Mouse (Mus musculus): ENCODE data around the gene Zfp804b. TPM values are rescaled to one million over a fixed set of nuclear protein-coding genes. Genes with fewer than 3 reads are reported as not detected.

Gene Zfp804b
- polyA plus RNA-seq, 1 experiment from 2014 or later, result not detected

DNA sequence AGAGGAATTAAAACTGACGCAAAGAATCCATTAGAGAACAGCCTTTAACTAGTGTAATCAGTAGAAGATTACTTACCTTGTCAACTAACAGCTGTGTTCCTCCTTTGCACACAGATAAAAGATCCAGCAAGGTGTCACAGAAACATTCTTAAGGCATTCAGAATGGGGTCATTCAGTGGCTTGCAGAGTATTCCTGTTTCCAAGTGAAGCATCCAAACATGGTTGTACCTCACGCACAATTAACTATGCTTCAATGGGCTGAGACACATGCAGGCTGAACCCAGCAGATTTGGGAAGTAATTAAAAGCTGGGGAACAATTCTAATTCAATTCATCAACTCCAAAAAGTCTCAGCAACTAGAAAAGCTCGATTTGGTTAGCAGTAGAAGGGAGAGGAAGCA, 337.1 kb downstream of the Zfp804b start:
- Histone ChIP-seq H3K27ac (ENCODE audit: low read depth) (no peak overlapping the region), H3K4me2 (ENCODE audit: low read depth, low read length) (no peak overlapping the region), H3K36me3 (replicated peaks; ENCODE audit: insufficient read depth, low read length) (no peaks in the 10 kb centered on the region), H3K9me3 (ENCODE audit: low read length) (no peaks in the 10 kb centered on the region), H3K27me3 (ENCODE audit: insufficient read depth, low read length) (no peaks in the 10 kb centered on the region), H3K4me1 (ENCODE audit: insufficient read depth) (no peaks in the 10 kb centered on the region), H3K9ac (replicated peaks) (no peak overlapping the region), H3K4me3 (ENCODE audit: low read depth, low read length) (no peak overlapping the region)
- no peak for TF ChIP-seq EP300 (IDR thresholded peaks at IDR 0.05; ENCODE audit: low read depth)
- no peak for TF ChIP-seq CTCF (IDR thresholded peaks at IDR 0.05; ENCODE audit: low read depth)
- no peak for DNase-seq
- 53% methylated on average over 3 of the region's 3 CpGs for WGBS (ENCODE audit: insufficient replicate concordance)
- ATAC-seq, result no peak

DNA sequence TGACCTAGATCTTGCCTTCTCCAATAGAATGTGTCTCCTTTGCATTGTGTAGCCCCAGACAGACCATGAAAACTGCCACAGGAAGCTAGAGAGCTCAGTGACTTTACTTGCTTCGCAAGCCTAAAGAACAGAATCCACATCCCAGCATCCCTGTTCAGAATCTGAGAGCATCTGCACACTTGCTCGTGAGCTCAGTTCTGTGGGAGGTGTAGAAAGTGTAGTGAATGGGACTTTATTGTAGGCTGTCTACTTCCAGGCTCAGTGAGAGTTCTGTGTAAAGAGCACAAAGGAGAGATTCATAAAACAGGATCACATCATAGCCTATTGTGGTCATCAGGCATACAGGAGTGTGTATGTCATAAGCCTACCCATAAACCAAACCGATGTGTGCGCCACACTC, 360.6 kb downstream of the Zfp804b start:
- H3K4me1 ChIP-seq (ENCODE audit: insufficient read depth), result no peaks in the 10 kb centered on the region
- H3K27me3 ChIP-seq (ENCODE audit: insufficient read depth, low read length), result no peaks in the 10 kb centered on the region
- no peak overlapping the region for H3K4me3 ChIP-seq (ENCODE audit: low read depth, low read length)
- H3K4me2 ChIP-seq (ENCODE audit: low read depth, low read length), result no peak overlapping the region
- DNase-seq (no peak), ATAC-seq (no peak)
- no peaks in the 10 kb centered on the region for H3K36me3 ChIP-seq (replicated peaks; ENCODE audit: insufficient read depth, low read length)
- 71% methylated on average over 4 of the region's 4 CpGs for WGBS (ENCODE audit: insufficient replicate concordance)
- H3K9ac ChIP-seq (replicated peaks), result no peak overlapping the region
- H3K27ac ChIP-seq (ENCODE audit: low read depth), result no peak overlapping the region
- no peak for TF ChIP-seq CTCF (IDR thresholded peaks at IDR 0.05; ENCODE audit: low read depth)
- TF ChIP-seq EP300 (IDR thresholded peaks at IDR 0.05; ENCODE audit: low read depth), result no peak
- H3K9me3 ChIP-seq (ENCODE audit: low read length), result no peaks in the 10 kb centered on the region

DNA sequence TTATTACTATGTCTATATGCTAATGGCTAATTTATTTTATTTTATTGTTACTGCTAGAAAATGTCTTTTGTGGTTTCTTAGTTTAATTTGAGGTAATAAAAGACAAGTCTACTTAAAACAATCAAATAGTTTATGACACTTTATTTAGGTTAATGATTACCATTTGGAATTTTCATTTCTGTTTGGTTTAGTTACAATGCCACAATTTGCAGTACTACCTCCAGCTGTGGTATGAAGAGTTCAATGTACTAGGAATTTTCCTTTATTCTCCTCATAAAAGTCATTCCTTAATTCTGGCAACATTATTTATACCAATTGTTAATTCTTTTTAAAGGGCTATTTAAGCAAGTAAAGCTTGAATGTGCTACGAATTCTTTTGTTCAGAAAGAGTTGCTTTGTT, 409.7 kb downstream of the Zfp804b start:
- ATAC-seq (no peak), DNase-seq (no peak)
- Histone ChIP-seq H3K4me1 (ENCODE audit: insufficient read depth) (no peaks in the 10 kb centered on the region), H3K36me3 (replicated peaks; ENCODE audit: insufficient read depth, low read length) (no peaks in the 10 kb centered on the region), H3K27me3 (ENCODE audit: insufficient read depth, low read length) (no peaks in the 10 kb centered on the region), H3K4me2 (ENCODE audit: low read depth, low read length) (no peak overlapping the region), H3K27ac (ENCODE audit: low read depth) (no peak overlapping the region), H3K9ac (replicated peaks) (no peak overlapping the region), H3K4me3 (ENCODE audit: low read depth, low read length) (no peak overlapping the region), H3K9me3 (ENCODE audit: low read length) (no peaks in the 10 kb centered on the region)
- no peak for TF ChIP-seq EP300 (IDR thresholded peaks at IDR 0.05; ENCODE audit: low read depth)
- 52% methylated on average over 1 of the region's 1 CpGs for WGBS (ENCODE audit: insufficient replicate concordance)

DNA sequence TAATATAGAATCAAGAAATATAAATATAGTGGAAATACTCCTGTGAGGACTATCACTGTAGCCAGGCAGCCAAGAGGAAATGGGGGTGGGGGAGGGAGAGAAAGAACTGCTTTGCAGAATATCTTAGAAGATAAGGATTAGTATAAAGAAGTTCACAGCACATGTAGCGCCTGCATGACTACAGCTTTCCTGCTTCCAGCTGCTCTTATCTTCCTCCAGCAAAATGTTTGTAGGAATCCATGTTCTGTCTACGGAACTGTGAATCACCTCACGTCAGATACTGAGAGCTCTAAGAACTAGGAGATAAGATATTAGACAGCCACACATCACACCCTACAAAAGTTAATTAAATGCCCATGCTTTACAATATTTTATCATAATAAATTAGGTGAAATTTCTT, 433.3 kb downstream of the Zfp804b start:
- no peaks in the 10 kb centered on the region for H3K9me3 ChIP-seq (ENCODE audit: low read length)
- no peaks in the 10 kb centered on the region for H3K36me3 ChIP-seq (replicated peaks; ENCODE audit: insufficient read depth, low read length)
- H3K27me3 ChIP-seq (ENCODE audit: insufficient read depth, low read length), result no peaks in the 10 kb centered on the region
- H3K4me2 ChIP-seq (ENCODE audit: low read depth, low read length), result no peak overlapping the region
- WGBS (ENCODE audit: insufficient replicate concordance), result 67% methylated on average over 3 of the region's 3 CpGs
- ATAC-seq, result no peak
- TF ChIP-seq CTCF (IDR thresholded peaks at IDR 0.05; ENCODE audit: low read depth) (no peak), EP300 (IDR thresholded peaks at IDR 0.05; ENCODE audit: low read depth) (no peak)
- H3K9ac ChIP-seq (replicated peaks), result no peak overlapping the region
- no peak overlapping the region for H3K4me3 ChIP-seq (ENCODE audit: low read depth, low read length)
- no peaks in the 10 kb centered on the region for H3K4me1 ChIP-seq (ENCODE audit: insufficient read depth)
- H3K27ac ChIP-seq (ENCODE audit: low read depth), result no peak overlapping the region
- DNase-seq, result no peak

DNA sequence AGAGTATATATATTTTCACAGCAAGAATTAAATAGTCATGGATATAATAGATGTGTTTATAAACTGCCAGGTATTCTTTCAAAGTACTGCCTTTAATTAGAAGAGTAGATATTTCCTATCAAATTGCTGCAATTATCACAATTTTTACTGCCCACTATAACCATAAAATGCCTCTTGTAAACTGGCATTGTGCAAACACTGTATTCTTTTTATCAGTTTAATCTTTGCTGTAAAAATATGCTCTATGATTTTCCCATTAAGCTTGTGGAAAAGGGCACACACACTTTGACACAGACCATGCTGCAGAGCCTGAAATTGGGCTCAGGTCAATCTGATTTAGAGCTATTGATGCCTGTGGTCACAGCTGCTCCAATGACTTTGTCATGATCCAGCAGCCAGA, 463.2 kb downstream of the Zfp804b start:
- no peak for ATAC-seq
- H3K4me2 ChIP-seq (ENCODE audit: low read depth, low read length), result no peak overlapping the region
- TF ChIP-seq EP300 (IDR thresholded peaks at IDR 0.05; ENCODE audit: low read depth) (no peak), CTCF (IDR thresholded peaks at IDR 0.05; ENCODE audit: low read depth) (no peak)

DNA sequence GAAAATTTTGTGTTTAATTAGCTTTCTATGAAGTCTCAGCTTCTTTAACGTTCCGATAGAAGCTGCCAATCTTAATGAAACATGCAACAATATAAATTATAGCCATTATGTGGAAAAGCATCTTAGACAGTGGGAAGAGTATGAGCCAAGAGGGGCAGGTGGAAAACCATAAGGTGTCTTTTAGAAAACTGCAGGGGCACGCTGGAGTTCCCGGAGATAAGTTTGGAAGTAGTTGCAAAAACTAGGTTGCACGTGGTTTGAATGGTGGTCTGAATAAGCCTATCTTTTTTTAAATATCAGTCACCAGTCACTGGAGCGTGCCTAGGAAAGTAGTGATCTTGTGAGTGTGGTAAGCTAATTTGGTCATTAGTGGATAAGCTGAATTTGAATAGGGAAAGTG, 473.0 kb downstream of the Zfp804b start:
- no peak overlapping the region for H3K27ac ChIP-seq (ENCODE audit: low read depth)
- 79% methylated on average over 6 of the region's 6 CpGs for whole genome bisulfite sequencing (ENCODE audit: insufficient replicate concordance)
- no peaks in the 10 kb centered on the region for H3K36me3 ChIP-seq (replicated peaks; ENCODE audit: insufficient read depth, low read length)
- H3K4me3 ChIP-seq (ENCODE audit: low read depth, low read length), result no peak overlapping the region
- TF ChIP-seq EP300 (IDR thresholded peaks at IDR 0.05; ENCODE audit: low read depth) (no peak), CTCF (IDR thresholded peaks at IDR 0.05; ENCODE audit: low read depth) (no peak)
- H3K9me3 ChIP-seq (ENCODE audit: low read length), result no peaks in the 10 kb centered on the region
- H3K4me1 ChIP-seq (ENCODE audit: insufficient read depth), result no peaks in the 10 kb centered on the region
- ATAC-seq (no peak), DNase-seq (no peak)
- H3K4me2 ChIP-seq (ENCODE audit: low read depth, low read length), result no peak overlapping the region
- H3K9ac ChIP-seq (replicated peaks), result no peak overlapping the region
- no peaks in the 10 kb centered on the region for H3K27me3 ChIP-seq (ENCODE audit: insufficient read depth, low read length)

More for the DNA sequence above, 463.2 kb downstream of the Zfp804b start:
- no peak for DNase-seq
- Histone ChIP-seq H3K4me3 (ENCODE audit: low read depth, low read length) (no peak overlapping the region), H3K9me3 (ENCODE audit: low read length) (no peaks in the 10 kb centered on the region), H3K4me1 (ENCODE audit: insufficient read depth) (no peaks in the 10 kb centered on the region), H3K36me3 (replicated peaks; ENCODE audit: insufficient read depth, low read length) (no peaks in the 10 kb centered on the region), H3K27me3 (ENCODE audit: insufficient read depth, low read length) (no peaks in the 10 kb centered on the region), H3K9ac (replicated peaks) (no peak overlapping the region), H3K27ac (ENCODE audit: low read depth) (no peak overlapping the region)

DNA sequence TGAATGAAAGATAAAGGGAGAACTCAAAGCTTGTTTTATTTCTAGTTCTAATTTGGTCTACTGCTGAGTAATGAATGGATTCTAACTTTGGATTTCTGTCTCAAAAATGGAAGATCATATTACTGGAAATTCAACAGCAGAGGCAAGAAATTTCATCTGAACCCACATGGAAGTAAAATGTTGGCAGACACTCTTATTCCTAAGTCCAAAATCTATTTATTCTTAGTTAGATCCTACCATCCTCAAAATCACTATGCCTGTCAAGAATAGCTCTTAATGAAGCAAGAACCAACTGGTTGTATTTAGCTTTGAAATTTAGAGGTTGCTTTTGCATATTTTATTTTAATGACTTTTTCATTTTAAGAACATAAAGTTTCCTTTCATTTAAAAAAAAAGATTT, 473.6 kb downstream of the Zfp804b start:
- H3K4me2 ChIP-seq (ENCODE audit: low read depth, low read length), result no peak overlapping the region
- H3K9me3 ChIP-seq (ENCODE audit: low read length), result no peaks in the 10 kb centered on the region
- DNase-seq, result no peak
- H3K4me1 ChIP-seq (ENCODE audit: insufficient read depth), result no peaks in the 10 kb centered on the region
- no peak overlapping the region for H3K4me3 ChIP-seq (ENCODE audit: low read depth, low read length)
- no peak overlapping the region for H3K9ac ChIP-seq (replicated peaks)
- H3K36me3 ChIP-seq (replicated peaks; ENCODE audit: insufficient read depth, low read length), result no peaks in the 10 kb centered on the region
- no peak for TF ChIP-seq CTCF (IDR thresholded peaks at IDR 0.05; ENCODE audit: low read depth)
- no peak for TF ChIP-seq EP300 (IDR thresholded peaks at IDR 0.05; ENCODE audit: low read depth)
- no peak for ATAC-seq
- H3K27ac ChIP-seq (ENCODE audit: low read depth), result no peak overlapping the region
- no peaks in the 10 kb centered on the region for H3K27me3 ChIP-seq (ENCODE audit: insufficient read depth, low read length)

All from liver, postnatal 0 days (tissue).